Mouse (Mus musculus) lung, postnatal 0 days (tissue): ENCODE data around the gene Natd1.

Experiments
- CTCF ChIP-seq: IDR thresholded peaks from 2 replicates; pipeline ENCODE4 v1.5.1; 2016; ENCODE audit warnings: antibody characterized with exemption, mild to moderate bottlenecking
- EP300 ChIP-seq: IDR thresholded peaks from 2 replicates; pipeline ENCODE4 v1.6.1; 2016; ENCODE audit warnings: antibody characterized with exemption, mild to moderate bottlenecking, control low read depth

- TF ChIP-seq CTCF (peak; percentile 92), EP300 (no peak)
These were observed 39.3 kb upstream of the Natd1 start for GRCm38 (mm10) chr11:60953803-60954202.
